Mouse (Mus musculus) olfactory bulb, adult 2 months (tissue): ENCODE measurements around the gene 1190007I07Rik. TPM values are rescaled to one million over a fixed set of nuclear protein-coding genes. Genes with fewer than 3 reads are reported as not detected.
"Not testable (repeated sequence)": the region's sequence is repeated elsewhere in the genome, so short reads cannot be mapped to it uniquely, and the experiment has no call there.

Experiments used
- H3K27ac ChIP-seq: fragments of 200-500 bp; 2 replicates; pipeline ENCODE4 v1.5.1; 2012; ENCODE audit warnings: low read depth, low read length; ENCODE audit not compliant: insufficient read depth
- H3K4me1 ChIP-seq: fragments of 200-500 bp; 2 replicates; pipeline ENCODE4 v1.6.1; 2012; ENCODE audit warnings: low read length; ENCODE audit not compliant: control insufficient read depth, insufficient read depth
- H3K4me3 ChIP-seq: fragments of 200-500 bp; 2 replicates; pipeline ENCODE4 v1.5.1; 2012; ENCODE audit warnings: mild to moderate bottlenecking, low read depth, low read length, moderate library complexity; ENCODE audit not compliant: insufficient read depth
- CTCF ChIP-seq: fragments of 200-500 bp; IDR thresholded peaks from 2 replicates; pipeline ENCODE4 v1.5.1; 2012; ENCODE audit warnings: low read depth, mild to moderate bottlenecking, low read length, moderate library complexity; ENCODE audit not compliant: insufficient read depth
- POLR2A ChIP-seq: fragments of 200-500 bp; IDR thresholded peaks from 2 replicates; pipeline ENCODE4 v1.6.1; 2012; ENCODE audit warnings: mild to moderate bottlenecking, low read depth, low read length, moderate library complexity; ENCODE audit not compliant: insufficient read depth
- WGBS: fragments of 180-500 bp; shearing (Covaris S2); methylation state at CpG from one replicate; pipeline ENCODE4 v1.1.7; 2018; 5-methylcytosine and 5-hydroxymethylcytosine counted together
- polyA plus RNA-seq: library from polyadenylated mRNA; stranded (reverse); fragments of >200 nt; gene quantifications from 2 replicates; pipeline ENCODE4 v1.2.4, GENCODE M21; 2012; ENCODE audit warnings: low replicate concordance; ENCODE audit not compliant: missing spikeins, insufficient read depth, insufficient read length

The 1190007I07Rik gene
- polyA plus RNA-seq, 1 experiment = not detected

DNA sequence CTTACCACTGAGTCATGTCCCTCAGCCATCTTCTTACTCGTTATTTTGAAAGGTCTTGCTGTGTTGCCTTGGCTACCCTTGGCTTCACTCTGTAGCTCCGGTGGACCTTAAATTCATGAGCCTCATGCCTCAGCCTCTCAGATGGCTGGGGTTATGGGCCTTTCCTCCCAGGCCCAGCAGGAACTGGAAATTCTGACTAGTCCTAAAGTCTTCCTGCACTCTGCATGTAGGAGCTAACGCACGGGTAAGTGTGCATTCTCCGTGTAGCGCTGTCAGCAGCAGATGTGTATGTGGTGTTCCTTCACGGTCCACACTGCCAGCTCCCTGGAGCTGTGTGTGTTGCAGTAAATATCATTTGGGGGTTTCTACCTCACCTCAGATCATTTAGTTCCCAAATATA lies 8.1 kb upstream of the 1190007I07Rik start:
- Histone ChIP-seq H3K4me1 (peaks cover 24% of the 10 kb centered on the region), H3K27ac (no peak overlapping the region), H3K4me3 (no peak overlapping the region)
- 52% methylated on average over 7 of the region's 7 CpGs for WGBS
- no peak for TF ChIP-seq POLR2A
- TF ChIP-seq CTCF = no peak

DNA sequence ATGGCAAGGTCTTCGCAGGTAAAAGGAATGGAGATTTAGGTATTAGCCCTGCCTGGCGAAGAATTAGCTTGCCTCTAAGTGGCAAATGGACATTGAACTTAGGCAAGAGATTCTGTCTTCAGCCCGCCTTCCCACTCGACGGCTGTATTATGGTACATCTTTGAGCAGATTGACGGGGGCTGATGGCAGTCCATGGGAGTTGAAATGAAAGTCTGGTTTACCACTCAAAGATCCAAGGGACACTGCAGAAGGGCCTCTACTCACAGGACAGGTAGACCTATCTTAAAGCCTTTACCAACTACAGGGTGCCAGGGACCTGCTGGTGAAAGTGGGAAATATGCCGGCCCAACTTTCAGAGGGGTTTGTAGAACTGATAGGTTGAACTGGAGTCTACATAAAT lies 7.5 kb upstream of the 1190007I07Rik start:
- Histone ChIP-seq H3K27ac (no peak overlapping the region), H3K4me3 (peak overlapping the region; percentile 83), H3K4me1 (peaks cover 24% of the 10 kb centered on the region)
- WGBS = 16% methylated on average over 7 of the region's 7 CpGs
- TF ChIP-seq POLR2A (no peak), CTCF (no peak)

DNA sequence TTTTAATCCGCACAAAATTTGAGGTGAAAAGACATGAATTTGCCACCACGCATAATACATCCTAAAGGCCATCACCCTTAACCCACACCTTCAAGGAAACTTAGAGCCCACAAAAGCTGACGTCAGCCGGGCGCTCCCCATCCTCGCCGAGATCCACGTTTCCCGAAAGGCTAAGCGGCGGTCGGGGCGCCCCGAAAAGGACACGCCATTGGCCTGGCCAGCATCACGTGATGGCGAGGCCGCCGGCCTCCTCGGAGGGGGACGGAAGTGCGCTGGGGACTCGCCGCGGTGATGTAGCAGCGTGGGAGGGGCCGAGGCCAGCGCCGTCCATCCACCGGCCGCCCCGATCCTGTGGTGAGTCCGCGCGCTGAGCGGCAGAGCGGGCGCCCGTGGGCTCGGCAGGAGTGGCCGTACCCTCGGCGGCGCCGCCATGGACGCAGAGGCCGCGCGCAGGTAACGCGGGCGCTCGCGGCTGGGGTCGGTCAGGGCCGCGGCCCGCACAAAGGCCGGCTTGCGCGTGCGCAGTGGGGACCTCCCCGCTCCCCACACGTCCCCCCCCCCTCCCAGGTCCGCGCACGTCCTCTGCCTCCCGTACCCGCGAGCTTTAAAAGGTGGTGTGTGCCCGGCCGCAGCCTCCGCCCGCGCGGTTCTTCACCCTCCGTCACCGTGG lies 6.7 kb upstream of the 1190007I07Rik start, which contains the start of gene Tdg:
Gene Tdg (plus strand): TSS at position 243 of the 670 bp plus-strand sequence.
- WGBS = under 1% methylated on average over 76 of the region's 78 CpGs
- Histone ChIP-seq H3K27ac (peak within 1 kb of the TSS; percentile 92), H3K4me3 (peak within 1 kb of the TSS; percentile 83), H3K4me1 (peaks cover 24% of the 10 kb centered on the region)
- peak; percentile 76 for TF ChIP-seq POLR2A

DNA sequence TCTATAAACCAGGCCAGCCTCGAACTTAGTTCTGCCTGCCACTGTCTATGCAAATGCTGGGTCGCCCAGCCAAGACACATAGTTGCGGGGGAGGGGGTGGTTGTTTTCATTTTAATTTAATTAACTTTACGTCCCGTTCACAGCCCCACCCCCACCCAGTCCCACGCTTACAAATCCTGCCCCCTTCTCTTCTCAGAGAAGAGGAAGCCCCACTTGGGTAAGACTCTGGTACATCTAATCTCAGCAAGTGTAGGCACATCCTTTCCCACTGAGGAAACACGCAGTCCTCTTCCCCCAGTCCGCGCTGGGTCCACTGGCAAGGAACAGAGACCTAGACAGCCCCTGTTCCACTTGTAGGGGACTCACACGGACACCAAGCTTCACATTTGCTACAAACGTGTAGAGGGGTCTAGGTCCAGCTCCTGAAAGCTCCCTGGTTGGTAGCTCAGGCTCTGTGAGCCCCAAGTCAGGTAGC lies 6.1 kb upstream of the 1190007I07Rik start:
- Histone ChIP-seq H3K4me1 (peaks cover 22% of the 10 kb centered on the region), H3K27ac (peak overlapping the region; percentile 83), H3K4me3 (peak overlapping the region; percentile 83)
- TF ChIP-seq CTCF (no peak), POLR2A (no peak)
- 5% methylated on average over 11 of the region's 11 CpGs for WGBS

DNA sequence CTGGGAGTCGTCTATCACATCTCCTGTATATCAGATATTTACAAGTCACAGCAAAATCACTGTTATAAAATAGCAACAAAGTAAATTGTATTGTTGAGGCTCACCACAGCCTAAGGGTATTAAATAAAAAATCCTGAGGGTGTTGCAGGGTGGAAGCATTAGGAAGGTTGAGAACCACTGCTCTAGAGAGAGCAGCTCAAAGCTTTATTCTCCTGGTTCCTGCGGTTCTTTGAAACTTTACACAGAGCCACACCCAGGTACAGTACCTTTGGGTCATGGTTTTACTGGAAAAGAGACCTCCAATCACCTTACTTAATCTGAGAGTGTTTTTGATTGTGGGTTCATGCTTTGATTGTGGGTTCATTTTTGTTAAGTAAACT lies 515 bp upstream of the 1190007I07Rik start:
- not testable (repeated sequence) for H3K4me1 ChIP-seq
- WGBS = 5% methylated on average over 2 of the region's 2 CpGs
- H3K4me3 ChIP-seq = peak overlapping the region; percentile 71
- peak overlapping the region; percentile 76 for H3K27ac ChIP-seq

DNA sequence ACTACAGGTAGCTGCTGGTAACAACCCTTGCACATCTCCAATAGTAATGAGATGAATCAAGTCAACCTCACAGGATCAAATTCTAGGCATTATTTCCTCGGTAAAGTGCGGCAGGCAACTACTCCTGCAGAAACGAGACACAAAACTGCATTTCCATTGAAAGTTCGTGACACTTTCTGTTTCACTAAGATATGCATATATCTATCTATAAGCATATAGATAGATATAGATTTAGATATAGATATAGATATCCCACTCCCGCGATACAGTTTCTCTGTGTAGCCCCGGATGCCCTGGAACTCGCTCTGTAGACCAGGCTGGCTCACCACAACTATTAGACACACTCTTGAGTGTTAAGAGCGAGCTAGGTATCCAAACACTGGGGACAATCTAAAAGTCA lies 793 bp downstream of the 1190007I07Rik start:
- TF ChIP-seq POLR2A (no peak), CTCF (no peak)
- Histone ChIP-seq H3K27ac (no peak overlapping the region), H3K4me3 (peak overlapping the region; percentile 71), H3K4me1 (no peaks in the 10 kb centered on the region)
- 21% methylated on average over 9 of the region's 9 CpGs for WGBS

DNA sequence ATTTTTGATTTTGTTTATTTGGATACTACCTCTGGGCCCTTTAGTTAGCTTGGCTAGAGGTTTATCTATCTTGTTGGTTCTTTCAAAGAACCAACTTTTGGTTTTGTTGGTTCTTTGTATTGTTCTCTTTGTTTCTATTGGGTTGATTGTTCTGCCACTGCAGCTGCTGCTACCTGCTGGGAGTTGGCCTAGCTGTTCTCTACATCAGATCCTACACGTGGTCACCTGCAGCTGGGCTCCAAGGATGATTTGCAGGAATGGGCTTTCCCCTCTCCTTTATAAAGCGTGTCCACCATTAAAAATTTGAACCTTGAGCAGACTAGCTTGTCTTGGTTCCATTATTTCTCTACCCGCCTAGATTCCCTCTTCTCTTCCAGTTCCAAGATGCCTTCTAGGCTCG lies 28.6 kb downstream of the 1190007I07Rik start:
- WGBS = 66% methylated on average over 4 of the region's 4 CpGs
- not testable (repeated sequence) for H3K4me3 ChIP-seq, H3K4me1 ChIP-seq, H3K27ac ChIP-seq

DNA sequence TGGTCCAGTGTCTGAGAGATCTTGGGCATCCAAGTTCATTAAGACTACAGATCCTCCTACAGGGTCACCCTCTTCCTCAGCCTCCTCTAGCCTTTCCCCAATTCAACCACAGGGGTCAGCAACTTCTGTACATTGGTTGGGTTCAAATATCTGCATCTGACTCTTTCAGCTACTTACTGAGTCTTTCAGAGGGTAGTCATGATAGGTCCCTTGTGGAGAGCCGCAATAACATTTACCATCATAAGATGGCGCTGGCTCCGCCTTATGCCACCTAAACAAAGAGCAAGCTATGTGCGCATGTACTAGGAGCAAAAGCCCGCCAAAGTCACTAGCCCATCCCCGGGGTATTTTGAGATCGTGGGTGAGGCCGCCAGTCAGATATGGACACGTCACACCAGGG lies 33.4 kb downstream of the 1190007I07Rik start:
- not testable (repeated sequence) for H3K4me1 ChIP-seq, H3K27ac ChIP-seq, H3K4me3 ChIP-seq
- WGBS = 85% methylated on average over 9 of the region's 9 CpGs

DNA sequence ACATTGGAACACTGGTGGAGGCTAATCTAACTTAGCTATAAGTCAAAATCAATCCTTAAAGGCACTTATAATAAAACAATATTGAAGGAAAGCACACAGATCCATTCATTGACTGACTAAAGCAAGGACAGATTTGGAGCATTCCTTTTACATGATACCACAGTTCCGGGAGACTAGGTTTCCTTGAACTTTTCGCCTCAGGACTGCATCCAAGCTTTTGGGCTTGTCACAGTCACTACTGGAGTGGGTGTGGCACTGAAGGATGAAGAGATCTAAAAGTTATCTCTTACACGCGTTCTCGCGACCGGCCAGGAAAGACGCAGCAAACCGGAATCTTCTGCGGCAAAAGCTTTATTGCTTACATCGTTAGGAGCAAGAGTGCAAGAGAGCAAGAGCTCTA lies 51.9 kb downstream of the 1190007I07Rik start:
- not testable (repeated sequence) for H3K4me1 ChIP-seq, H3K4me3 ChIP-seq, H3K27ac ChIP-seq
- WGBS = 97% methylated on average over 11 of the region's 11 CpGs

Other genes starting within 250 kb of the 1190007I07Rik start
- not detected in 2 replicates for gene Gm1553, start 130.6 kb downstream of the 1190007I07Rik start, polyA plus RNA-seq
- gene Tdg, start 6.6 kb upstream of the 1190007I07Rik start, polyA plus RNA-seq = not detected in 2 replicates
- not detected in 2 replicates for gene Glt8d2, start 67.4 kb upstream of the 1190007I07Rik start, polyA plus RNA-seq
- gene Hcfc2, start 72.9 kb upstream of the 1190007I07Rik start, polyA plus RNA-seq = not detected in 2 replicates
- not detected in 2 replicates for gene Nfyb, start 140.9 kb upstream of the 1190007I07Rik start, polyA plus RNA-seq
- gene Txnrd1, start 210.7 kb upstream of the 1190007I07Rik start, polyA plus RNA-seq = not detected in 2 replicates
- gene Eid3, start 243.4 kb upstream of the 1190007I07Rik start, polyA plus RNA-seq = not detected in 2 replicates